Mouse (Mus musculus) embryo, embryonic 11.5 days (tissue): ENCODE measurements around the gene Bace2.

Experiments used
- DNase-seq: peaks from one replicate; pipeline ENCODE4 v3.0.0-alpha.2; 2012; ENCODE audit warnings: low read depth, low spot score

Gene Bace2

DNA sequence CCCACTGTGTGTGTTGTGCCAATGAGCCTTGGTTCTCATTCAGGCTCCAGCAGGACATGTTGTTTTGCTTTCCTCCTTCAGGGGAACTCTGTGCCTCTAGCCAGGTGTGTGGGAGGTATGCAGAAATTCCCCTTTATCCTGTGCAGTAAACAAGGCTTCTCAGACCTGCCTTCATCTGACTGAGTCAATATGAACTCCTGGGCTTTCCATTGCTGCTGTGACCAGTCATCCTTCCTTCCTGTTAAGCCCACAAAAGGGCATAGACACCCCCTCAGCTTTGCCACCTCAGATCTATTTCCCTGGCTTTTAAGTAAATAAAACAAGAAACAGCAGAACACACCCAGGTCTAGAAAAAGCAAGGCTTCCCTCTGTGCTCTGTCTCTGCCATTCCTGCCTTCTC, 45.2 kb downstream of the Bace2 start:
- DNase-seq = no peak

GRCm38 (mm10) chr16:97402213-97402785, 45.8 kb downstream of the Bace2 start:
- DNase-seq = no peak

- DNase-seq = no peak
Observed at GRCm38 (mm10) chr16:97405476-97406012, 49.0 kb downstream of the Bace2 start.

GRCm38 (mm10) chr16:97417896-97418542, 61.5 kb downstream of the Bace2 start:
- DNase-seq = peak; percentile 46

DNA sequence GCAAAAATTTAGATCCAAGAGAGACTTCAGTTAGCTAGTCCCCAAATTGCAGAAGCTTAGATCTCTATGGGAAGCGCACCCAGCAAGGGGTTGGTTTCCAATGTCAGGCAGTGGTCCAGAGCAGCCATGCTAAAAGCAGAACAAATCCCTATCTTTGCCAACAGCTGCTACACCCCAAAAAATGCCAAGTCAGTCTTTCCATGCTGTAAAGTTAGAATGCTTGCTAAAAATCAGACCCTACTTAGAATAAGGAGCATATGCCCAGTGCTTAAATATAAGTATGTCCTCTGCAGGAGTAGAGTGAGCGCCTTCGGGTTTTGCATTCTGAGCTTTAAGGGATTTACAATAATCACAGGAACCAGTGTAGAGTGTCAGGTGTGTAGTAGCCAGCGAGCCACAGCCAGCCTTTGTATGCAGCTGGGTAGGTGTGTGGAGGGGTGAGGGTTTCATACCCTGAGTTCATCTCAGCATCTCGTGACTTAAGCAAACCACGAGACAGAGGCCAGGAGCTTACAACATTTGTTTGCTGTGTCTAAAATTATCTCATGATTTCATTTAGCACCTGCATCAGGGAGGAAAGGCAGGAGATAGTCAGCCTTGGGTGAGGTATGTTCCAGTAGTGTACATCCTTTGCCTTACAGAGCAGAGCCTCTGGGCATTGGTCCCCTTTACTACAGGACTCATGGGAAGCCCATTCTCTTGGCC, 62.4 kb downstream of the Bace2 start:
- DNase-seq = no peak

DNA sequence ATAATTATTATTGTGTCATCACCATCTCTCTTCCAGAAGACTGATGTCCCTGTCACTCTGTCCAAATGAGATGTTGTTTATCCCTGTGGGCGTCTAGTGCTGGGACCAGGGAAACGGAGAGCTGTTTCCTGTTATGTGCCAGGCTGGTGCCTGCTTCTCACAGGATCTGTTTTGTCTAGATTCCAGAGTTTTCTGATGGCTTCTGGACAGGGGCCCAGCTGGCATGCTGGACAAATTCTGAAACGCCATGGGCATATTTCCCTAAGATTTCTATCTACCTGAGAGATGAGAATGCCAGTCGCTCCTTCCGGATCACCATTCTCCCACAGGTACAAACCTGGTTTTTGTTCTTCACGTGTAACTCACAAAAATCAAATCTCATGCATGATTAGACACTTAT, 65.1 kb downstream of the Bace2 start:
- DNase-seq = no peak

GRCm38 (mm10) chr16:97423627-97424026, 67.1 kb downstream of the Bace2 start:
- no peak for DNase-seq

DNA sequence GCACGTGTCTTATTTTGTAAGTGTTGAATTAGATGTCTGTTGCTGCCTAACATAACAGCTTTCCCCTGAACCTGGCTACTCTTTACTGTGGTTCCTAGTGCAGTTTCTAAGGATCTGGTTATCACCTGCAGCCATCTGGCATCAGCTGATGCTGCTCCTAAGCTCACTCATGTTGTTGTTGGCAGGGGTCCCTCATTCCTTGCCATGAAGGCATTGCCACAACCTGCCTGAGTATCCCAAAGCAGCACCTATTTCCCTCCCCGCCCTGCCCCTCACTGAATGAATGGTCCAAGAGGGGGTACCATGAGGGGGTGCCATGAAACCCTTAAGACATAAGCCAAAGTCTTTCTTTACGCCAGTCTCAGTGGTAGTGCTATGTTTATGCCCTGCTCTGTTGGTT, 71.5 kb downstream of the Bace2 start:
- no peak for DNase-seq

GRCm38 (mm10) chr16:97430091-97430490, 73.5 kb downstream of the Bace2 start:
- DNase-seq = no peak

GRCm38 (mm10) chr16:97431328-97431727, 74.8 kb downstream of the Bace2 start:
- no peak for DNase-seq

DNA sequence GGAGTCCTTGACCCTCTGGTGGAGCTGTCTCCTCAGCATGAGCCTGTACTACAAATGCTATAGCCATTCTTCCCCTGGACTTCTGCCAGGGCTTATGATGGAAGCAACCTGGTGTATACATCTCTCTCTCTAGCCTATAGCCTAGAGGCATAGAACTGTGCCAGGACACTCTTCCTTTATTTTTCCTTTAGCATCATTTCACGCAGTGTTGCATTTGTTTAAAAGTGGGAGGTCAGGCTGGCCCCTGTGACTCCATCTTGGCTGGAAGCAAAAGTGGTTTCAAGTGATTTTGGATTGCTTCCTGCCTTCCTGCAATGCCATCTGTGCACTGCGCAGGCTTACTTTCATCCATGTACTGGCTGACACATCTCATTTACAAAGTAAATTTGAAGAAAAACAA, 77.7 kb downstream of the Bace2 start:
- no peak for DNase-seq

- DNase-seq = no peak
Observed at GRCm38 (mm10) chr16:97437448-97438056, 81.0 kb downstream of the Bace2 start.

DNA sequence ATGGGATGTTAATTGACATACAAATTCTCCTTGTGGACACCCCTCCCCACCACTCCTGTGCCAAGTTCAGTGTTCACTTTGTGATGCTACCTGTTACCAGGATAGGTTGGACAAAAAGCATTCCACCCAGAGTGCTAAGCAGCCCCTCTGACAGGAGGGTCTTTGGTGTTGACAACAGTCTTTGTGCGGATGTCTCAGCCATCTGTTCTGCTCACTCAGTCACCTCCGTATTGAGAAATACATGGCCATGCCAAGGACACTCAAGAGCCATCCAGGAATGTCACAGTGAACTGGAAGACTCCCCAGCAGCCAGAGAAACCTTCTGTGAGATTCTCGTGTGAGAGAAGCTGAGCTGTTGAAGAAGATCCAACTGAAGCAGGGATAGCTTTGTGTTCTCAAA, 81.6 kb downstream of the Bace2 start:
- no peak for DNase-seq

DNA sequence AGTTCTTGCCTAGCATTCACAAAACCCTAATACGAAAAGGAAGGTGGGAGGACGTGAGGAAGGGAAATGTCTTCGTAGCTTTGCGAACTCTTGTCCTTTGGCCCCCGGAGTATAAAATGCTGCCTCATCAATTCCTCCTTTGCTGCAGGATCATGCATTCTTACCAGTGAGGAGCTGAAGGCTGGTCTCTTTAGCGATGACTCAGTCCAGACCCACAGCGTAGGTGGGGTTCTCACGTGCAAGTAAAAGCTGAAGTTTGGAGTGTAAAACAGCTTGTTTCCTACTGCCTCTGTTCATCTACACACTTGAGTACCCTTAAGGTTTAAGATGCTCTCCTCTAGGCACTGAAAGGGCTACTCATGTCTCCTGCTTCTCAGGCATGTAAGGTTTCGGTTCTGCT, 85.4 kb downstream of the Bace2 start:
- no peak for DNase-seq

- peak; percentile 61 for DNase-seq
Observed at GRCm38 (mm10) chr16:97443670-97444263, 87.2 kb downstream of the Bace2 start.

DNA sequence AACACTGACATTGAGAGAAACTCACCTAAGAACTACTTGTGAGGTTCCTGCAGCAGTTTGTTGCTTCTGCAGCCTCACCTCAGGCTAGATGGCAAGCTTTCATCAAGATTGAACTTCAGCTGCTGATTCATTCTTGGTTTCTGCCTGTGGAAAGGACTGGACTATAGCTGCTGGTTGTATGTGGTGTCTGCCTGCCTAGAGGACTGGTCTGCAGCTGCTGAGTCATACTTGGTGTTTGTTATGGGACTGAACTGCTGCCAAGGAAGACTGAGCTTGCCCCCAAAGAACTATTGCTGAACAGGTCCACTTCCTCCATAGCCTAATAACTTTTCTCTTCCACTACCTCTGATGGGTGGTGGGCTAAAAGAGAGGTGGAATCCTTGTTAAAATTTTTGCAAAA, 90.8 kb downstream of the Bace2 start:
- DNase-seq = no peak

- DNase-seq = no peak
Observed at GRCm38 (mm10) chr16:97459831-97460230, 103.3 kb downstream of the Bace2 start.

- no peak for DNase-seq
Observed at GRCm38 (mm10) chr16:97461271-97461670, 104.7 kb downstream of the Bace2 start.

DNA sequence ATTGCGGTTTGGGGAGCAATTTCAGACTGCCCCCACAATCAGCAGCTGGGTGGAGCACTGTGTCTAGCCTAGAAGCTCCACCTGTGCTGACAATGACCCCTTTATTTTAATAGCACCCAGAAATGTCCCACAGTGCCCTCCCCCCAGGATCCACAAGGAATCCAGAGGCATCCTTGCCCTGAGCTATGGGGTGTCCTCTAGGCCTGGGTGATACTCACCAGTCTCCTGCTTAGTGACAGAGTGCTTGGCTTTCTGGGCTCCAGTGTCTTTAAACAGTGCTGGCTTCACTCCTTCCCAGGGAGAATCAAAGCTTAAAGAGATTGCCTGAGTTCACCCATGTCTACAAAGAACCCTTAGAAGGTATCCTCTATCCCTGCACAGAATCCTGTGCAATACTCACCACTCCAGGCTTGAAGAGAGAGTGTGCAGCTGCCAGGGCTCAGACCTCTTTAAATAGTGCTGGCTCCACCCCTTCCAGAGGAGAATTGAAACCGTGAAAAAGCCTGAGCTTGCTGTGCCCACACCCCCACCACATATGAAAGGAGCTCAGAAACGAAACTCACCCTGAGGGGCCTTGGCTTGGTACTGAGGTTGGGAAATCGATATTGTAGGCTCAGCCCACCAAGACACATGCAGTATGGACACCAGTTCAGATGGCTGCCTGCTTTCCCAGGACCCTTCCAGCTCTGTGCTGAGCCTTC, 106.1 kb downstream of the Bace2 start, which contains the start of gene Mx1:
Gene Mx1 (minus strand): TSS at position 427 of the 701 bp plus-strand sequence.
- DNase-seq = no peak

GRCm38 (mm10) chr16:97466182-97466957, 109.8 kb downstream of the Bace2 start:
- DNase-seq = no peak
